Mouse (Mus musculus) CH12.LX (cell line): ENCODE data around the gene Ankzf1. TPM values are rescaled to one million over a fixed set of nuclear protein-coding genes. Genes with fewer than 3 reads are reported as not detected.

Experiments
- DNase-seq: peaks from one replicate; pipeline ENCODE4 v3.0.0-alpha.2; 2013; ENCODE audit errors: extremely low read depth
- H3K27ac ChIP-seq: 2 replicates; pipeline ENCODE4 v1.5.1; 2012; ENCODE audit warnings: low read depth, mild to moderate bottlenecking, control low read depth, moderate library complexity; ENCODE audit not compliant: insufficient read depth
- H3K27me3 ChIP-seq: replicated peaks from 2 replicates; pipeline ENCODE3; 2012; ENCODE audit warnings: inconsistent platforms
- H3K36me3 ChIP-seq, 2 experiments: replicated peaks in 1 of 2; 2 replicates each; pipeline versions ENCODE3 to v1.6.1; 2012; ENCODE audit warnings: inconsistent platforms in 1 of 2, low read length in 1 of 2, mild to moderate bottlenecking in 1 of 2, mixed read lengths in 1 of 2, moderate library complexity in 1 of 2; ENCODE audit not compliant: control insufficient read depth in 1 of 2, insufficient read depth in 1 of 2
- H3K4me1 ChIP-seq, 2 experiments: 2 replicates each; pipeline ENCODE4 v1.6.1; 2012; ENCODE audit warnings: inconsistent platforms in 1 of 2, moderate library complexity in 1 of 2; ENCODE audit not compliant: insufficient read depth in 2 of 2, control insufficient read depth in 1 of 2
- H3K4me2 ChIP-seq: 2 replicates; pipeline ENCODE4 v1.6.1; 2012; ENCODE audit warnings: low read depth, mild to moderate bottlenecking, control low read depth; ENCODE audit not compliant: poor library complexity, insufficient read depth, severe bottlenecking
- H3K4me3 ChIP-seq, 3 experiments: fragments of 150-350 bp in 1 of 3; sonication (generic) in 1 of 3; replicated peaks in 1 of 3; 2 replicates each; pipeline versions ENCODE3 to v1.5.1; 2011 to 2012; ENCODE audit warnings: low read depth in 2 of 3, low read length in 2 of 3, mild to moderate bottlenecking in 2 of 3, moderate library complexity in 2 of 3, control low read depth in 1 of 3, improper control_type of control experiment in 1 of 3, inconsistent platforms in 1 of 3, mixed read lengths in 1 of 3; ENCODE audit not compliant: poor library complexity in 1 of 3
- H3K79me2 ChIP-seq: replicated peaks from 2 replicates; pipeline ENCODE4 v1.6.1; 2012; ENCODE audit warnings: mild to moderate bottlenecking, moderate library complexity; ENCODE audit not compliant: control insufficient read depth, poor library complexity, insufficient read depth, severe bottlenecking; ENCODE audit errors: extremely low read depth
- H3K9ac ChIP-seq: 2 replicates; pipeline ENCODE4 v1.6.1; 2012; ENCODE audit warnings: low read depth, mild to moderate bottlenecking, control low read depth, moderate library complexity; ENCODE audit not compliant: insufficient read depth
- H3K9me3 ChIP-seq: replicated peaks from 2 replicates; pipeline ENCODE3; 2012; ENCODE audit warnings: low read length, inconsistent platforms, mixed read lengths
- CHD2 ChIP-seq: IDR thresholded peaks from 2 replicates; pipeline ENCODE4 v1.6.1; 2011; ENCODE audit warnings: low read length, improper control_type of control experiment
- CTCF ChIP-seq, 2 experiments: IDR thresholded peaks in 1 of 2; conservative IDR thresholded peaks in 1 of 2; 2 replicates each; pipeline ENCODE4 v1.5.1; 2011 to 2012; ENCODE audit warnings: low read depth in 2 of 2, low read length in 2 of 2, improper control_type of control experiment in 1 of 2, inconsistent platforms in 1 of 2, mild to moderate bottlenecking in 1 of 2, moderate library complexity in 1 of 2
- ELF1 ChIP-seq: IDR thresholded peaks from 2 replicates; pipeline ENCODE4 v1.6.1; 2014; ENCODE audit warnings: low read depth, mild to moderate bottlenecking, inconsistent platforms, low read length, improper control_type of control experiment
- EP300 ChIP-seq: IDR thresholded peaks from 2 replicates; pipeline ENCODE4 v1.6.1; 2011; ENCODE audit warnings: low read length, improper control_type of control experiment
- GABPA ChIP-seq: IDR thresholded peaks from 2 replicates; pipeline ENCODE4 v1.6.1; 2012; ENCODE audit warnings: low read depth, low read length, improper control_type of control experiment, inconsistent platforms; ENCODE audit not compliant: insufficient replicate concordance
- HCFC1 ChIP-seq: IDR thresholded peaks from 2 replicates; pipeline ENCODE4 v1.6.1; 2012; ENCODE audit warnings: low read depth, mild to moderate bottlenecking, inconsistent platforms, low read length, improper control_type of control experiment
- JUN ChIP-seq: IDR thresholded peaks from 2 replicates; pipeline ENCODE4 v1.6.1; 2011; ENCODE audit warnings: low read depth, mild to moderate bottlenecking, low read length, improper control_type of control experiment, moderate library complexity; ENCODE audit not compliant: insufficient read depth
- JUND ChIP-seq: conservative IDR thresholded peaks from 2 replicates; pipeline ENCODE4 v1.6.1; 2011; ENCODE audit warnings: low read depth, low read length, improper control_type of control experiment
- KAT2A ChIP-seq: IDR thresholded peaks from 2 replicates; pipeline ENCODE4 v1.6.1; 2012; ENCODE audit warnings: low read length, improper control_type of control experiment, inconsistent platforms; ENCODE audit not compliant: insufficient replicate concordance
- MAFK ChIP-seq: IDR thresholded peaks from 2 replicates; pipeline ENCODE4 v1.6.1; 2011; ENCODE audit warnings: low read length, improper control_type of control experiment; ENCODE audit not compliant: insufficient replicate concordance
- MAX ChIP-seq: IDR thresholded peaks from 2 replicates; pipeline ENCODE4 v1.6.1; 2011; ENCODE audit warnings: low read length, improper control_type of control experiment
- MAZ ChIP-seq: IDR thresholded peaks from 2 replicates; pipeline ENCODE4 v1.6.1; 2012; ENCODE audit warnings: low read depth, mild to moderate bottlenecking, inconsistent platforms, low read length, improper control_type of control experiment, moderate library complexity
- MEF2A ChIP-seq: IDR thresholded peaks from 2 replicates; pipeline ENCODE4 v1.6.1; 2014; ENCODE audit warnings: low read depth, mild to moderate bottlenecking, inconsistent platforms, low read length, improper control_type of control experiment, borderline replicate concordance
- MXI1 ChIP-seq: IDR thresholded peaks from 2 replicates; pipeline ENCODE4 v1.6.1; 2011; ENCODE audit warnings: mild to moderate bottlenecking, low read depth, low read length, improper control_type of control experiment
- NELFE ChIP-seq: IDR thresholded peaks from 2 replicates; pipeline ENCODE4 v1.6.1; 2011; ENCODE audit warnings: low read depth, low read length, improper control_type of control experiment
- PAX5 ChIP-seq: IDR thresholded peaks from 2 replicates; pipeline ENCODE4 v1.6.1; 2012; ENCODE audit warnings: low read length, inconsistent platforms, mixed read lengths
- POLR2A ChIP-seq: IDR thresholded peaks from 2 replicates; pipeline ENCODE4 v1.6.1; 2011; ENCODE audit warnings: low read depth, mild to moderate bottlenecking, improper control_type of control experiment, low read length
- POLR2AphosphoS2 ChIP-seq: IDR thresholded peaks from 2 replicates; pipeline ENCODE4 v1.6.1; 2011; ENCODE audit warnings: low read depth, low read length, improper control_type of control experiment
- RAD21 ChIP-seq: IDR thresholded peaks from 2 replicates; pipeline ENCODE4 v1.6.1; 2011; ENCODE audit warnings: low read depth, mild to moderate bottlenecking, low read length, improper control_type of control experiment, moderate library complexity
- RCOR1 ChIP-seq: conservative IDR thresholded peaks from 2 replicates; pipeline ENCODE4 v1.6.1; 2012; ENCODE audit warnings: low read depth, mild to moderate bottlenecking, inconsistent platforms, low read length, improper control_type of control experiment
- SIN3A ChIP-seq: IDR thresholded peaks from 2 replicates; pipeline ENCODE4 v1.6.1; 2012; ENCODE audit warnings: low read length, improper control_type of control experiment, inconsistent platforms
- TBP ChIP-seq: conservative IDR thresholded peaks from 2 replicates; pipeline ENCODE4 v1.6.1; 2011; ENCODE audit warnings: low read depth, low read length, improper control_type of control experiment
- USF2 ChIP-seq: conservative IDR thresholded peaks from 2 replicates; pipeline ENCODE4 v1.6.1; 2011; ENCODE audit warnings: low read depth, low read length, improper control_type of control experiment
- ZKSCAN1 ChIP-seq: IDR thresholded peaks from 2 replicates; pipeline ENCODE4 v1.6.1; 2012; ENCODE audit warnings: low read depth, inconsistent platforms, low read length, improper control_type of control experiment, borderline replicate concordance
- dilution Hi-C: fragments of 300-500 bp; cut with MboI; formaldehyde crosslinking; loops from 2 replicates; pipeline ENCODE4 v1.14.3; 2020; ENCODE audit warnings: low sequenced_read_pairs; ENCODE audit not compliant: extremely low pct_unique_long_range_greater_than_20kb, extremely low pct_ligation_motif_present
- in situ Hi-C: fragments of 300-500 bp; cut with MboI; formaldehyde crosslinking; loops from 3 replicates; pipeline ENCODE4 v1.14.3; 2019; ENCODE audit warnings: low sequenced_read_pairs, low pct_ligation_motif_present, low pct_unique_long_range_greater_than_20kb, mixed read lengths
- polyA plus RNA-seq: library from polyadenylated mRNA; unstranded; fragments of >175 nt; gene quantifications from 2 replicates; pipeline ENCODE4 v1.2.1, GENCODE M21; 2012; ENCODE audit warnings: low read depth; ENCODE audit not compliant: insufficient read length
- total RNA-seq, 2 experiments: library from RNA; depleted of rRNA; stranded (reverse); fragments of 300-350 nt in 1 of 2; fragments of >200 nt in 1 of 2; gene quantifications; 2 replicates each; pipeline ENCODE4 v1.2.3; 2012 to 2014

Gene Ankzf1
- total and polyA plus RNA-seq, 3 experiments, result 13.3 to 20.4 (median 19.6) TPM

DNA sequence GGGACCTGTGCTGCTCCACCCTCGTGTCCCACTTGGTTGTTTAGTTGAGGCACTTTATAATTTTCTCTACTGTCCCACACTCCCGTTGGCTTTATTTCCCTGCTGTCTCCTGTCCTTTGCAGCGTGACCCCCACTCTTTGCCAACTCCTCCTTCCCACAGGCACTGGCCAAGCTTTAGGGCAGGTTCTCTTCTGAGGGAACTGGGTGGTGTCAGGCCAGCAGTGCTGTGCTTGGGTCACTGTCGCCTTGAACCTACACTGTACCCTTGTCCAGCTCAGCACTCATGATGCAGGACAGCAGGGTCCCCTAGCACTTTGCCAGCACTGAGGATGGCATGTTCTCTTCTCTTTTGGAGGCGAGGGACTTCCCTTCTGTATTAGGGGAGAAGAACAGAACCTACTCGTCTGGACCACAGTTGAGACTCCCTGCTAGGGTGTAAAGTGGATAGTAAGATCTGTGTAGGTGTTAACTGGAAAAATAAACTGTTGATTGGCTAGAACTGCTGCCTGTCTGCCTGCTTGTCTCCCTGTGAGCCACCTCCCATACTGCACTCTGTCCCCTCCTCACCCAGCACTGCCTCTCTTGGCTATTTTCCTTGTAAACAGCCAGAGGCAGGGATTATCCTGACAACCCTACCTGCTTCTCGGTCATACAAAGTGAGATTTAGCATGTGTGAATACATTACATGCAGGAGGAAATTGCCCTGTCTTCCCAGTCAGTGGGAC lies 44.4 kb upstream of the Ankzf1 start:
- no peak overlapping the region for H3K4me2 ChIP-seq
- peaks cover 44 to 58% of the 10 kb centered on the region in 2 experiments for H3K36me3 ChIP-seq
- no peaks in the 10 kb centered on the region for H3K79me2 ChIP-seq
- in situ Hi-C loops (no loop called here), dilution Hi-C loops (no loop called here)
- no peaks in the 10 kb centered on the region for H3K9me3 ChIP-seq
- H3K4me1 ChIP-seq, result peaks cover 2 to 13% of the 10 kb centered on the region in 2 experiments; a peak in 2 of 4 replicates
- H3K27ac ChIP-seq, result no peak overlapping the region
- H3K9ac ChIP-seq, result no peak overlapping the region
- TF ChIP-seq POLR2AphosphoS2 (no peak), CTCF (conservative IDR thresholded peaks at IDR 0.05 in 1 of 2, IDR thresholded peaks at IDR 0.05 in 1 of 2; ENCODE audit: low read depth in 2 of 2, low read length in 2 of 2) (no peak), HCFC1 (no peak), RCOR1 (no peak), MAZ (no peak), MXI1 (no peak), JUND (no peak), MAFK (no peak), TBP (no peak), CHD2 (no peak), PAX5 (no peak), GABPA (no peak), SIN3A (no peak), MEF2A (no peak)
- H3K27me3 ChIP-seq, result no peaks in the 10 kb centered on the region
- DNase-seq, result no peak
- H3K4me3 ChIP-seq, result no peak overlapping the region

DNA sequence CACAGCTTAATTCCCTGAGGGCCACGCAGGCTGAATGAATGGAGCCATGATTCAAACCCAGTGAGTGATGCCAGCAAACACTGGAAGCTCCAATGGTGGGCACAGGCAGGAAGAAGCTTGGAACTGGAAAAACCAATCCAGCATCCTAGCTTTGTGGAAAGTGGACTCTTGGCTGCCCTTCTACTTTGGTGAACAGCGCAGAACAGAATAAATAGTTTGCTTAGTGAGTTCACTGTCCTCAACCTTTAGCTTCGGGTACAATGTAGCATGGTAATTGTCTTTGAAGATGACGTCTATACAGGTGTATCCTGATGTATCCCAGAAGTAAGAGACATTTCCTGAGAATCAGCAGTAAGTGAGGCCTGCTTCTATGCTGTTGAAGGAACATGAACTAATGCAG lies 43.2 kb upstream of the Ankzf1 start:
- DNase-seq, result no peak
- dilution Hi-C loops (no loop called here), in situ Hi-C loops (no loop called here)
- Histone ChIP-seq H3K9me3 (no peaks in the 10 kb centered on the region), H3K36me3 (peaks cover 44 to 58% of the 10 kb centered on the region in 2 experiments), H3K79me2 (no peaks in the 10 kb centered on the region), H3K4me3 (no peak overlapping the region), H3K4me2 (no peak overlapping the region), H3K4me1 (peaks cover 2 to 8% of the 10 kb centered on the region in 2 experiments; a peak in 1 of 4 replicates), H3K27me3 (no peaks in the 10 kb centered on the region), H3K27ac (no peak overlapping the region), H3K9ac (no peak overlapping the region)
- TF ChIP-seq SIN3A (no peak), USF2 (no peak), ELF1 (no peak), JUN (no peak), MAX (no peak), RAD21 (no peak), ZKSCAN1 (no peak), NELFE (no peak), MAFK (no peak), CHD2 (no peak), POLR2AphosphoS2 (no peak), KAT2A (no peak), EP300 (no peak), POLR2A (no peak)
